ENCODE assay signal across 8 mouse cellular contexts in the genomic region with DNA sequence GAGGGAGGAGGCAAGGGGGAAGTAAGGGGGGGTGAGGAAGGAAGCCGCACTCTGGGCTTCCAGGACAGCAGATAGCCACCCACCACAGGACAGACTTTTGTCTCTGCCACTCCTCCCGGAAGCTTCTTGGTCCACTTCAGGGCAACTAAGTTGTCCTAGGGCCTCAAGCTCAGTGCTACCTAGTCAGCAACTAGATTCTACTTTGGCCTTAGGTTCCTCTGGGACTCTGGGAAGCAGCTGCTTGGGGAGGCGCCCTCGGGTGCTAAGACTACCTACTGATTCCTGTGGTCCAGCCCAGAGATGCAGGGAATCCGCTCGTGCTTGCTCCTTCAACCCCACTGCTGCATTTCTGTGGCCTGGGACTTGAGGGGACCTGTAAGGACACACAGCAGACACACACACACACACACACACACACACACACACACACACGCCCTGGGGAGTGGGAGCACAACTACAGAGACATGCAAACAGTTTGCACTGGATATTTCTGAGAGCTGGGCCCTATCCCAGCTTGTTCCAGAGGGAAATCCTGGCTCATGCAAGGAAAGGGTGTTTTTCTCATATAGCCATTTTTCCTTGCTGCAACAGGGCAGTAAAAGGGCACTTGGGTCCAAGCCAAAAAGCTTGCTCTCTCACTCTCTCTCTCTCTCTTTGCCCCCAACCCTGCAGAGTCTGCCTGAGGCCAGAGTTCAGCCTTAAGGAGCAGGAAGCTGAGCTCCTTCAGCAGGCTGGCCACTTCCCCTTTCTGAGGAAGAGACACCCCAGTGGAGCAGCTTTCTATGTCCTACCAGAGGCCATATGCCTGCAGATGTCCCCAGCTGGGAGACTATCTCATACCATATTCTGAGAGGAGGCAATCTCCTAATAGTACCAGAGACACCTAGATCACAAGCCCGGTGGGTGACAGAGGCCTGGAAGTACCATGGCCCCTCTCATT. TPM values are rescaled to one million over a fixed set of nuclear protein-coding genes. Genes with fewer than 3 reads are reported as not detected.
DNase-seq lines count a peak whose midpoint lies in the region; ATAC-seq lines count a peak whose summit lies in the region.

No protein-coding gene starts in this region.

- peak; percentile 22 for DNase-seq in left cerebral cortex, postnatal 4 days
- DNase-seq in left cerebral cortex, adult 8-10 months (ENCODE audit: low spot score in 2 of 2) = no peak
- DNase-seq in brain, adult 2 months (ENCODE audit: low read depth, low spot score) = peak; percentile 48
- DNase-seq in kidney, postnatal 10 days = peak; percentile 82
- DNase-seq in yolk sac, embryonic 10.5 days (ENCODE audit: low spot score) = peak; percentile 67
- DNase-seq in adrenal gland, postnatal 4 days (ENCODE audit: low spot score in 2 of 2) = no peak

- H3K4me3 ChIP-seq in heart, embryonic 14.5 days (ENCODE audit: control insufficient read depth in 1 of 2, insufficient read depth in 1 of 2, low read depth in 1 of 2, low read length in 2 of 2) = peak overlapping the region; percentile 3 to 17; a peak in 2 of 4 replicates
- no peak overlapping the region for H3K4me3 ChIP-seq in macrophage (ENCODE audit: inconsistent target)

- H3K27me3 ChIP-seq in heart, embryonic 14.5 days (ENCODE audit: control insufficient read depth, insufficient read depth, low read length) = no peaks in the 10 kb centered on the region

- H3K9me3 ChIP-seq in heart, embryonic 14.5 days (ENCODE audit: control insufficient read depth, low read length) = no peaks in the 10 kb centered on the region

- H3K36me3 ChIP-seq in heart, embryonic 14.5 days (ENCODE audit: control insufficient read depth, insufficient read depth, low read length) = no peaks in the 10 kb centered on the region
- H3K36me3 ChIP-seq in macrophage (ENCODE audit: inconsistent target) = no peaks in the 10 kb centered on the region

- no peaks in the 10 kb centered on the region for H3K79me2 ChIP-seq in macrophage (ENCODE audit: inconsistent target)

- peak overlapping the region; percentile 59 for H3K4me2 ChIP-seq in heart, embryonic 14.5 days (ENCODE audit: low read length)

- H3K27ac ChIP-seq in heart, embryonic 14.5 days (replicated peaks in 1 of 2; ENCODE audit: control insufficient read depth in 1 of 2, insufficient read depth in 1 of 2, low read depth in 2 of 2, low read length in 2 of 2) = peak overlapping the region; percentile 99 to 100
- H3K27ac ChIP-seq in macrophage = peak overlapping the region; percentile 99

- peaks cover 51 to 52% of the 10 kb centered on the region in 2 experiments for H3K4me1 ChIP-seq in heart, embryonic 14.5 days (ENCODE audit: control insufficient read depth in 2 of 2, insufficient read depth in 2 of 2, low read length in 2 of 2)

- 29% methylated on average over 8 of the region's 8 CpGs for WGBS in heart, embryonic 14.5 days
- 18% methylated on average over 8 of the region's 8 CpGs for WGBS in macrophage (ENCODE audit: missing documents)

- ATAC-seq in heart, embryonic 14.5 days (ENCODE audit: insufficient number of reproducible peaks, insufficient read depth, low FRiP score, low read depth) = 0 out of 2 replicates have a peak, but pooled peaks have one; percentile 0

- intact Hi-C loops in left cerebral cortex, postnatal 4 days (cut with DNase I) = no loop called here

- peak overlapping the region; percentile 71 for H3K9ac ChIP-seq in heart, embryonic 14.5 days (ENCODE audit: low read length)

RNA-seq across cellular contexts. Expression of a gene that starts 12.2 kb away (rescaled TPM):
- total RNA-seq in left cerebral cortex, postnatal 4 days (2021) = 100 to 1,000 TPM; 117 to 121 TPM
- 100 to 1,000 TPM; 118 to 126 (median 121) TPM for total RNA-seq in left cerebral cortex, adult 8-10 months (2022)
- polyA plus RNA-seq in heart, embryonic 14.5 days (2014; fragmentation: Nextera tagmentation; extraction: Ambion mirVana) = 16.2 TPM in 2 replicates
- 10 to 100 TPM; 17.1 to 57.4 (median 34.0) TPM for total RNA-seq in macrophage (2018; cell fraction: chromatin; rRNA removed)
- total RNA-seq in macrophage (2018; cell fraction: cytosol; rRNA removed) = 10 to 100 TPM; 23.8 to 66.1 (median 41.1) TPM
- 10 to 100 TPM; 24.7 to 87.0 (median 49.1) TPM for total RNA-seq in macrophage (2018; cell fraction: nucleus; rRNA removed)
- 39.6 to 44.6 TPM (median 40.4 TPM) in 3 replicates for polyA plus RNA-seq in macrophage (2018)
- 100 to 1,000 TPM; 106 to 111 TPM for total RNA-seq in adrenal gland, postnatal 4 days (2021)

RNA-seq across cellular contexts. Expression of a gene that starts 15.0 kb away (rescaled TPM):
- total RNA-seq in left cerebral cortex, postnatal 4 days (2021) = 10 to 100 TPM; 32.1 to 33.0 TPM
- 10 to 100 TPM; 32.7 to 37.6 (median 34.4) TPM for total RNA-seq in left cerebral cortex, adult 8-10 months (2022)
- polyA plus RNA-seq in heart, embryonic 14.5 days (2014; fragmentation: Nextera tagmentation; extraction: Ambion mirVana) = 68.5 and 74.8 TPM in 2 replicates
- total RNA-seq in macrophage (2018; cell fraction: chromatin; rRNA removed) = 10 to 100 TPM in 14 of 26 experiments, 1 to 10 TPM in 12; 3.1 to 24.2 (median 10.2) TPM
- total RNA-seq in macrophage (2018; cell fraction: cytosol; rRNA removed) = 10 to 100 TPM; 18.2 to 31.7 (median 26.4) TPM
- total RNA-seq in macrophage (2018; cell fraction: nucleus; rRNA removed) = 10 to 100 TPM in 25 of 26 experiments, 1 to 10 TPM in 1; 8.5 to 34.7 (median 19.5) TPM
- 10.5 to 23.7 TPM (median 21.3 TPM) in 3 replicates for polyA plus RNA-seq in macrophage (2018)
- 10 to 100 TPM; 54.9 to 56.3 TPM for total RNA-seq in adrenal gland, postnatal 4 days (2021)

Comparison
In these comparisons a context has a peak if more than half of its experiments do, and no peak if none do; other contexts are left out.
1. DNase-seq: peak in left cerebral cortex, postnatal 4 days (single experiment), brain, adult 2 months (single experiment), kidney, postnatal 10 days (single experiment) and yolk sac, embryonic 10.5 days (single experiment); none in left cerebral cortex, adult 8-10 months (0 of 2) and adrenal gland, postnatal 4 days (0 of 2).